Mouse (Mus musculus): ENCODE data around the gene Slc1a5. TPM values are rescaled to one million over a fixed set of nuclear protein-coding genes. Genes with fewer than 3 reads are reported as not detected.

The Slc1a5 gene
- polyA plus RNA-seq, 1 experiment from 2014 or later = 11.6 TPM

DNA sequence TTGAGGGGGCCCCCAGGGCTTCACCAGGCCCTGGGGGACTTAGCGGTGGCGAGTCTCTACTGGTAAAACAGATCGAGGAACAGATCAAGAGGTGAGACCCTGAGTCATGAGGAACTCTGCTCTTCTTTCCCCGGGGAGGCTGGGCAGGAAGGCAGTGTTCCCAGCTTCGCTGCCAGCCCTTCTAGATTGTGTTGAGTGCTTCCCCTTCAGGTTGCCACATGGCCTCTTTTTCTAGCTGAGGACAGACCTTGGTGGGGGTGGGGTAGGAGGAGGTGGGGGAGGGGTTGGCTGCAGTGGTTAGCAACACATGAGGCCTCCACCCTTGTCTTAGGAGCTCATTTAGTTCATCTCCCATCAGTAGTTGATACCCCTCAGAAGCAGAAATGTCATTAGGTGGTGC, 45.4 kb downstream of the Slc1a5 start:
- no peak overlapping the region for H3K27ac ChIP-seq (replicated peaks)
- no peak overlapping the region for H3K9ac ChIP-seq
- H3K36me3 ChIP-seq = peaks cover 70% of the 10 kb centered on the region
- no peaks in the 10 kb centered on the region for H3K9me3 ChIP-seq
- no peak overlapping the region for H3K4me2 ChIP-seq
- H3K4me1 ChIP-seq (replicated peaks) = peaks cover 5% of the 10 kb centered on the region
- H3K4me3 ChIP-seq = no peak overlapping the region
- H3K27me3 ChIP-seq = no peaks in the 10 kb centered on the region
- no peak for ATAC-seq (ENCODE audit: low FRiP score, low read depth)
- 81% methylated on average over 5 of the region's 5 CpGs for WGBS

- no peak for ATAC-seq (ENCODE audit: low FRiP score, low read depth)
- WGBS = 81% methylated on average over 4 of the region's 4 CpGs
- Histone ChIP-seq H3K27ac (replicated peaks) (no peak overlapping the region), H3K4me3 (no peak overlapping the region), H3K9ac (no peak overlapping the region), H3K4me1 (replicated peaks) (no peaks in the 10 kb centered on the region; the same call in 1 of the 2 replicates), H3K36me3 (peaks cover 76% of the 10 kb centered on the region), H3K9me3 (no peaks in the 10 kb centered on the region), H3K4me2 (no peak overlapping the region), H3K27me3 (no peaks in the 10 kb centered on the region)
Measured at GRCm38 (mm10) chr7:16827274-16827673, 46.1 kb downstream of the Slc1a5 start.

GRCm38 (mm10) chr7:16830449-16830848, 49.3 kb downstream of the Slc1a5 start:
- Histone ChIP-seq H3K27me3 (no peaks in the 10 kb centered on the region), H3K4me2 (no peak overlapping the region), H3K36me3 (peaks cover 90% of the 10 kb centered on the region), H3K4me1 (replicated peaks) (no peaks in the 10 kb centered on the region), H3K9me3 (no peaks in the 10 kb centered on the region), H3K27ac (replicated peaks) (no peak overlapping the region), H3K4me3 (no peak overlapping the region), H3K9ac (no peak overlapping the region)
- ATAC-seq (ENCODE audit: low FRiP score, low read depth) = no peak
- WGBS = 84% methylated on average over 9 of the region's 9 CpGs

DNA sequence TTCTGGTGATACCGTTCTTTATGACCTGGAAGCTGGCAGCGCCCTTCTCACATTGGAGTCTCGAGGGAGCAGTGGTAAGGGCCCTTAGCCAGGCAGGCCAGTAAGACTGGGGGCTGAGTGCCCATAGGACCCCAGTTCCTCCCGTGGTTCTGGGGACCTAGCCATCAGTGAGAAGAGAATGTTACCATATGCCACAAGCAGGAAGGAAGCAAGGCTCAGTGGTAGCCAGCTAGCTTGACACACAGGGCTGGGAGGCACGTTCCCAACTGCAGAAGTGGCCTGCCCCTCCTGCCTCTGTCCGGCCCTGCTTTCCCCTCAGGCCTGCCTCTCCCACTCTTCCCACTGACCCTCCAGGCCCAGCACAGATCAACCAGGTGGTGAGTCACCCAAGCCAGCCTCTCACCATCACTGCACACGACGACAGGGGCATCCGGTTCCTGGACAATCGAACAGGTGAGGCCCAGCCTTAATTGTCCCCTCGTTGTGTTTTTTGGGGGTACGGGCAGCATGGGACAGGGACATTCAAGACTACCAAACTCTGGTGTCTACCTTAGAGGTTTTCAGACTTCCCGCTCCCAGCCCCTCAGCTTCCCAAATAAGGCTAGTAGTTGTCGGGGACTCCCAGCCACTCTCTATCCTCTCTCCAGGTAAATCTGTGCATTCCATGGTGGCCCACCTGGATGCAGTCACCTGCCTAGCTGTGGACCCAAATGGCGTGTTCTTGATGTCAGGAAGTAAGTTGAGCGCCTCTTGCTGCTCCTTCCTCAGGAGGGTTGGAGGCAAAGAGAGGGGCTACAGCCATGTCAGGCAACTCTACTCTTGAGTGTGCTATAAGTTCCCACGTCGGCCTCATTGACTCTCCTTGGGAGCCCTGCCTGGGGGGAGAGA, 57.0 kb downstream of the Slc1a5 start:
- Histone ChIP-seq H3K4me2 (no peak overlapping the region), H3K27me3 (no peaks in the 10 kb centered on the region), H3K4me1 (replicated peaks) (peaks cover 8% of the 10 kb centered on the region), H3K9me3 (no peaks in the 10 kb centered on the region), H3K9ac (no peak overlapping the region), H3K36me3 (peaks cover 66% of the 10 kb centered on the region), H3K4me3 (no peak overlapping the region), H3K27ac (replicated peaks) (no peak overlapping the region)
- no peak for ATAC-seq (ENCODE audit: low FRiP score, low read depth)
- 94% methylated on average over 18 of the region's 18 CpGs for WGBS

DNA sequence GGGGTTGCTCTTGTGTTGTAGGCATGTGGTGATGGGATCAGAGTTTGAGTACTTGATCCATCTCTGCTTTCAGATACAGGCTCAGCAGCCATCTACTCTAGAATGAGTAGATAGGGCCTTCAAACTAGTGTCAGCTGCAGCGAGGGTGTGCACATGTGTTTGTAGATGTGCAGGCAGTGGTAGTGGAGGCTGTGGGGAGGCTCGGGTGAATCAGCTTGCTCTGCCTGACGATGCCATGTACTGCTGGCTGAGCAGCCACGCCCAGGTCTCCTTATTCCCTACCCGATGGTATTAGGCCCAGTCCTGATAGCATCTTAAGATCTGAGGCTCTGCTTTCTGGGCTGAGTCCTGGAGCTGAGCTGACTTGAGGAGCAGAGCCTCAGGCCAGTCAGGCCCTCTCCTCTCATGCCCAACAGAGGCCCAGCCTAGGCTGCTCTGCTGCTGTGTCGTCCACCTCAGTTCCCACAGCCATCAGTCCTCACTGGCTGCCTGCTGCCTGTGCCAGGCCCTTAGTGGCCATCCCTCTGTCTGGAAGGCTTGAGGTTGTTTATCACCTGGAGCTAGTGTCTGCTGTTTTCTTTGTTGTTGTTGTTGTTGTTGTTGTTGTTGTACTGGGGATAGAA, 57.8 kb downstream of the Slc1a5 start:
- peaks cover 58% of the 10 kb centered on the region for H3K36me3 ChIP-seq
- H3K9me3 ChIP-seq = no peaks in the 10 kb centered on the region
- no peaks in the 10 kb centered on the region for H3K27me3 ChIP-seq
- WGBS = 94% methylated on average over 6 of the region's 6 CpGs
- no peak overlapping the region for H3K4me2 ChIP-seq
- no peak for ATAC-seq (ENCODE audit: low FRiP score, low read depth)
- no peak overlapping the region for H3K9ac ChIP-seq
- H3K27ac ChIP-seq (replicated peaks) = no peak overlapping the region
- H3K4me1 ChIP-seq (replicated peaks) = peaks cover 15% of the 10 kb centered on the region
- H3K4me3 ChIP-seq = no peak overlapping the region

GRCm38 (mm10) chr7:16839427-16840108, 58.4 kb downstream of the Slc1a5 start:
- ATAC-seq (ENCODE audit: low FRiP score, low read depth) = no peak
- Histone ChIP-seq H3K4me3 (no peak overlapping the region), H3K27ac (replicated peaks) (no peak overlapping the region), H3K4me2 (no peak overlapping the region), H3K9ac (no peak overlapping the region), H3K36me3 (peaks cover 52% of the 10 kb centered on the region), H3K27me3 (no peaks in the 10 kb centered on the region), H3K4me1 (replicated peaks) (peaks cover 22% of the 10 kb centered on the region), H3K9me3 (no peaks in the 10 kb centered on the region)
- 95% methylated on average over 12 of the region's 12 CpGs for WGBS

- H3K4me3 ChIP-seq = no peak overlapping the region
- no peak for ATAC-seq (ENCODE audit: low FRiP score, low read depth)
- peaks cover 46% of the 10 kb centered on the region for H3K36me3 ChIP-seq
- H3K4me1 ChIP-seq (replicated peaks) = peaks cover 25% of the 10 kb centered on the region
- H3K9ac ChIP-seq = no peak overlapping the region
- H3K27ac ChIP-seq (replicated peaks) = no peak overlapping the region
- no peak overlapping the region for H3K4me2 ChIP-seq
- WGBS = 82% methylated on average over 2 of the region's 2 CpGs
- H3K27me3 ChIP-seq = no peaks in the 10 kb centered on the region
- no peaks in the 10 kb centered on the region for H3K9me3 ChIP-seq
Measured at GRCm38 (mm10) chr7:16840109-16840491, 59.0 kb downstream of the Slc1a5 start.

DNA sequence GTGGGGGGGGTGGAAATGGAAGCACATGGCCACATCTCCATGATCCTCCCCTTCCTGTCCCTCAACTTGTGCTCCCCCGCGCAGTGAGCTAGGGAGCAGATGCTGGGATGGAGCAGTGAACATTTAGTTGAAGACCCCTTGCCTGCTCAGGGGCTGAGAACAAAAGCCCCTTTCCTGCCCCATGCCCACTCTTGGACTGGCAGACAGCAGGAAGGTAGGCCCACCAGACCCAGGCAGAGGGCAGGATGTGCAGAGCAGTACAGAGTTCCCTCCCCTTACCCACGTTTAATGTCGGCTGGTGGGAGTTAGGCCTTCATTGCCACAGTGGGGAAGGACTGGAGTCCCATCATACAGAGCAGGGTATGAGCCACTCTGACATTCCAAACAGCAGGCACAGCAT, 59.9 kb downstream of the Slc1a5 start:
- Histone ChIP-seq H3K4me1 (replicated peaks) (peaks cover 32% of the 10 kb centered on the region), H3K4me3 (no peak overlapping the region), H3K36me3 (peaks cover 46% of the 10 kb centered on the region), H3K9me3 (no peaks in the 10 kb centered on the region), H3K9ac (no peak overlapping the region), H3K27ac (replicated peaks) (peak overlapping the region; percentile 39), H3K4me2 (no peak overlapping the region), H3K27me3 (no peaks in the 10 kb centered on the region)
- ATAC-seq (ENCODE audit: low FRiP score, low read depth) = no peak
- WGBS = 79% methylated on average over 4 of the region's 4 CpGs

- H3K4me2 ChIP-seq = peak overlapping the region; percentile 82
- H3K4me3 ChIP-seq = peak overlapping the region; percentile 56
- peak overlapping the region; percentile 69 for H3K27ac ChIP-seq (replicated peaks)
- ATAC-seq (ENCODE audit: low FRiP score, low read depth) = 0 out of 2 replicates have a peak, but pooled peaks have one; percentile 4
- no peaks in the 10 kb centered on the region for H3K27me3 ChIP-seq
- H3K4me1 ChIP-seq (replicated peaks) = peaks cover 32% of the 10 kb centered on the region
- no peak overlapping the region for H3K9ac ChIP-seq
- no peaks in the 10 kb centered on the region for H3K9me3 ChIP-seq
- peaks cover 43% of the 10 kb centered on the region for H3K36me3 ChIP-seq
- WGBS = 44% methylated on average over 11 of the region's 11 CpGs
Measured at GRCm38 (mm10) chr7:16841561-16842560, 60.7 kb downstream of the Slc1a5 start.

DNA sequence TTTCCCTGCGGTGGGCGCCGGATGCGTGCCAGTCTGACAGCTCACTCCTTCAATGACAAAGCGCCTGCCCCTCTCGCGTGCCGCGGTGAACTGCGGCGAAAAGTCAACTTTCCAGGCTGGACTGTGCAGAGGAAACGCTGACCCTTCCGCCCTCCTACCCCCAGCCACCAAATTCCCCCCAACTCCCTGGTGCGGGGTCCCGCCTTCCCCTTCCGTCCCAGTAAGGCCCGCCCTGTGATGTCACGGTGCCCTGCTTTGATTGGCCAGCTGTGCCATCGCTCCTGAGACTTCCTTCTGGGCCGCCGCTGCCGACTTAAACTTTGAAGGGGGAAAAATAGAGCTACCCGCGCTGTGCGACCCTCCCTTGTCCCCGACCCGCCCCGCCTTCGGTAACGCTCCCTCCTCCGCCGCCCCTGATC, 61.5 kb downstream of the Slc1a5 start, which contains the start of gene Prkd2:
Gene Prkd2, plus strand, starts transcription at position 258 of the 419 bp plus-strand sequence.
- Histone ChIP-seq H3K4me3 (peak within 1 kb of the TSS; percentile 56), H3K9ac (peak within 1 kb of the TSS; percentile 52), H3K27me3 (no peaks in the 10 kb centered on the region), H3K9me3 (no peaks in the 10 kb centered on the region), H3K27ac (replicated peaks) (peak within 1 kb of the TSS; percentile 69), H3K4me2 (peak within 1 kb of the TSS; percentile 82), H3K36me3 (peaks cover 36% of the 10 kb centered on the region), H3K4me1 (replicated peaks) (peaks cover 32% of the 10 kb centered on the region)
- WGBS = 1% methylated on average over 30 of the region's 32 CpGs
- ATAC-seq (ENCODE audit: low FRiP score, low read depth) = peak; percentile 87
